Mouse (Mus musculus): ENCODE data around the gene Dgkz. TPM values are rescaled to one million over a fixed set of nuclear protein-coding genes. Genes with fewer than 3 reads are reported as not detected.

Dgkz gene
- polyA plus RNA-seq, 1 experiment from 2014 or later, result 57.5 TPM

DNA sequence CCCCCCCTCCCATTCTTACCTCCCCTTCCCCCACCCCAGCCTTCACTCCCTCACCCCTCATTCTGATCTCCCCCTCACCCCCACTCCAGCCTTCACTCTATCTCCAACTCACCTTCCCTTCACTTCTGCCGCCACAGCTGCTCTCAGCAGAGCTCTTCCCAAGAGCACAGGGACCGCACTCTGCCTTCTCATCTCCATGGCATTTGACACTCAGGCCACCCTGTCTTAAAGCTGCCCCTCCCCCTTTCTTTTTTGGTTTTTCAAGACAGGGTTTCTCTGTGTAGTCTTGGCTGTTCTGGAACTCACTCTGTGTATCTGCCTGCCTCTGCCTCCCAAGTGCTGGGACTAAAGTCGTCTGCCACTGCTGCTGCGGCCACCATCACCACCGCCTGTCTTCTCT is 5.2 kb upstream of the Dgkz start:
- ATAC-seq (ENCODE audit: low FRiP score, low TSS enrichment), result no peak
- Histone ChIP-seq H3K9me3 (ENCODE audit: control insufficient read depth, low read length) (no peaks in the 10 kb centered on the region), H3K9ac (ENCODE audit: low read depth, low read length) (no peak overlapping the region), H3K4me1 (ENCODE audit: control insufficient read depth, insufficient read depth, low read length) (peaks cover 31% of the 10 kb centered on the region), H3K36me3 (ENCODE audit: control insufficient read depth, insufficient read depth, low read length) (no peaks in the 10 kb centered on the region), H3K4me2 (replicated peaks; ENCODE audit: low read depth, low read length) (no peak overlapping the region), H3K27me3 (ENCODE audit: control insufficient read depth, insufficient read depth, low read length) (peaks cover 15% of the 10 kb centered on the region), H3K27ac (ENCODE audit: low read depth, low read length) (no peak overlapping the region), H3K4me3 (ENCODE audit: low read length) (no peak overlapping the region)
- 54% methylated on average over 5 of the region's 5 CpGs for WGBS

DNA sequence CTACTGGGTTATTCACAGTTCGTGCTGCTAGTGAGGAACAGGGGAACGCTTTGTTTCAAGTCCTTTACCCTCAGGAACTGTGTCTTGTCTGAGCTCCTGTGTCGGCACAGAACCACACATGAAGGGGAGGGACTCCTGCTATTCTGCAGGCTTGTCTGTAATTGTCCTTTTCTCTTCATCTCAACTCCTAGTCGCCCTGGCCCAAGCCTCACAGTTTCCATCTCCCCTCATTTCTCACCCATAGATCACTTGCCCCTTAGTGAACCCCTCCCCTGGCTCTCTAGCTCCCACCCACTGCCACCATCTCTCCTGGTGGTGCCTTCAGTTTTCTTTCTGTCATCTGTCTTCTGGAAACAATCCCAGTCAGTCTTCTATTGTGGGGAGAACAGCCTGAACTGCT is 4.6 kb upstream of the Dgkz start:
- Histone ChIP-seq H3K36me3 (ENCODE audit: control insufficient read depth, insufficient read depth, low read length) (no peaks in the 10 kb centered on the region), H3K9ac (ENCODE audit: low read depth, low read length) (no peak overlapping the region), H3K27ac (ENCODE audit: low read depth, low read length) (no peak overlapping the region), H3K27me3 (ENCODE audit: control insufficient read depth, insufficient read depth, low read length) (peaks cover 21% of the 10 kb centered on the region), H3K4me3 (ENCODE audit: low read length) (no peak overlapping the region), H3K4me1 (ENCODE audit: control insufficient read depth, insufficient read depth, low read length) (peaks cover 32% of the 10 kb centered on the region), H3K4me2 (replicated peaks; ENCODE audit: low read depth, low read length) (no peak overlapping the region), H3K9me3 (ENCODE audit: control insufficient read depth, low read length) (no peaks in the 10 kb centered on the region)
- ATAC-seq (ENCODE audit: low FRiP score, low TSS enrichment), result no peak
- WGBS, result 30% methylated on average over 4 of the region's 4 CpGs

DNA sequence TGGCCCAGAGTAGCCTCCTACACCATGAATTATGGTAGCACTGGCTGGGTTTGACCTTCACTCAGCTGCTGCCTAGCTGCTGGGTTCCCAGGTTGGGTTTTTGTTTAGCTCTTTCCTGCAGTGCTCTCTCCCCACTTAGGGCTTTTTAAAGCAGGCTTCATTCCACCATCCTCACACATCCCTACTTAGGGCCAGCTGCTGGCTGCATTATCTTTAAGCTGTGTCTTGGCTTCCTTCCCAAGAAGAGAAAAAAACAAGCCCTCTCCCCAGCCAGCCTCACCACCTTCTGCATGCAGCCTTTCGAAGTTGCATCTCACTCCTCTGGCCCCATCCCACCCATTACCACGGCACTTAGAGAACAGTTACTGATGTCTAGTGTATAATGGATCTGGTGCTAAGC is 2.9 kb upstream of the Dgkz start:
- Histone ChIP-seq H3K4me1 (ENCODE audit: control insufficient read depth, insufficient read depth, low read length) (peaks cover 21% of the 10 kb centered on the region), H3K4me2 (replicated peaks; ENCODE audit: low read depth, low read length) (no peak overlapping the region), H3K9me3 (ENCODE audit: control insufficient read depth, low read length) (no peaks in the 10 kb centered on the region), H3K9ac (ENCODE audit: low read depth, low read length) (no peak overlapping the region), H3K36me3 (ENCODE audit: control insufficient read depth, insufficient read depth, low read length) (no peaks in the 10 kb centered on the region), H3K27ac (ENCODE audit: low read depth, low read length) (no peak overlapping the region), H3K4me3 (ENCODE audit: low read length) (no peak overlapping the region), H3K27me3 (ENCODE audit: control insufficient read depth, insufficient read depth, low read length) (peaks cover 36% of the 10 kb centered on the region)
- ATAC-seq (ENCODE audit: low FRiP score, low TSS enrichment), result no peak
- 14% methylated on average over 2 of the region's 2 CpGs for WGBS

DNA sequence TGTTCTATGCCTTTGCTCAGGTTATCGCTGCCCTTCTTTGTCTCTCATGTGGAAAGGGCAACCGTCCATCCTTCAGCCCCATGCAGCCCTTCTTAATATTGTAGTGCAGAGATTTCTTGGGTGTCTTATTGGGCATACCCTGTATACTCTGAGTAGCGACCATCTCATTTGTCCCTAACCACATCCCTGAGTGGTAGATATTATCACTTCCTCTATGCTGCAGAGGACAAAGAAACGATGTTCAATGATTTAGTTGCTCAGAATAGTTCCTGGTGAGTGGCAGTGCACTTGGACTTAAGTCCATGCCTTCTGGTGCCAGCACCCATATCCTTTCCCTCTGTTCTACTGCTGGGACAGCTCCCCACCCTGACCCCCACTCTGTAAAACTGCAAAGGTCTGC is 2.3 kb upstream of the Dgkz start:
- no peaks in the 10 kb centered on the region for H3K36me3 ChIP-seq (ENCODE audit: control insufficient read depth, insufficient read depth, low read length)
- no peak for ATAC-seq (ENCODE audit: low FRiP score, low TSS enrichment)
- H3K4me3 ChIP-seq (ENCODE audit: low read length), result no peak overlapping the region
- H3K27me3 ChIP-seq (ENCODE audit: control insufficient read depth, insufficient read depth, low read length), result peaks cover 36% of the 10 kb centered on the region
- WGBS, result 80% methylated on average over 4 of the region's 4 CpGs
- no peak overlapping the region for H3K27ac ChIP-seq (ENCODE audit: low read depth, low read length)
- no peaks in the 10 kb centered on the region for H3K9me3 ChIP-seq (ENCODE audit: control insufficient read depth, low read length)
- H3K9ac ChIP-seq (ENCODE audit: low read depth, low read length), result no peak overlapping the region
- H3K4me1 ChIP-seq (ENCODE audit: control insufficient read depth, insufficient read depth, low read length), result peaks cover 24% of the 10 kb centered on the region
- H3K4me2 ChIP-seq (replicated peaks; ENCODE audit: low read depth, low read length), result no peak overlapping the region

DNA sequence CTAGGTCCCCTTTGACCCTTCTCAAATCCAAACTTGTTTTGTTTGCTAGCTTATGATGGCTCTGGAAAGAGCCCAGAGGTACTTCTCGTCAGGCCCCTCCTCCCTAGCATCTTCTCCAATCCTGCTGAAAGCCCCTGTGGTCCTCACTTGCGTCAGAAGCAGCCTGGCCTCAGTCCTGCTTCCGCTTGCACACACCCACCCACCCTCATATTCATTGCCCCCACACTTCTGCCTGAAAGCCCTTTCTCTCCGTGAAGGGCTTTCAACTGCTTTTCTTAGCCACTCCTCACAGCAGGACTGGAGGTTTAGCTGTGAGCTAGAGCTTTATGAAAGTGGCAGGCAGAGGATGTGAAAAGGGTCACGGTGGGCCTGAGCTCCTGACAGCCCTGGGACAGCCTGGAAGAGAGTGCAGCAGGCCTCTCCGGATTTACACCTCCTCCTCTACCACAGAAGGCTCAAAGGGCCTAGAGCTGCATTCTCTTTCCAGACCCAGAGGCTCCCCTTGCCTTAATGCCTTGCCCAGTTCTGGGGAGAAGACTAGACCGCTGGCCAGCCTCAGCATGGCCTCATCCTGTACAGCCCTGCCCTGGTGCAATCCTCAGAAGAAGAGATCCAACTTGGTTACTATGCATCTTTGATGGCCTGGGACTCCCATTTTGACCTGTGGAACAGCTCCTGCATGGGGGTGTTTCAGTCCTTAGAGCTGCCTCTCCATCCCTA is 2.1 kb downstream of the Dgkz start:
- 48% methylated on average over 7 of the region's 7 CpGs for WGBS
- Histone ChIP-seq H3K9me3 (ENCODE audit: control insufficient read depth, low read length) (no peaks in the 10 kb centered on the region), H3K36me3 (ENCODE audit: control insufficient read depth, insufficient read depth, low read length) (no peaks in the 10 kb centered on the region), H3K9ac (ENCODE audit: low read depth, low read length) (no peak overlapping the region), H3K4me2 (replicated peaks; ENCODE audit: low read depth, low read length) (no peak overlapping the region), H3K4me1 (ENCODE audit: control insufficient read depth, insufficient read depth, low read length) (peaks cover 34% of the 10 kb centered on the region), H3K4me3 (ENCODE audit: low read length) (no peak overlapping the region), H3K27me3 (ENCODE audit: control insufficient read depth, insufficient read depth, low read length) (peaks cover 36% of the 10 kb centered on the region), H3K27ac (ENCODE audit: low read depth, low read length) (no peak overlapping the region)
- no peak for ATAC-seq (ENCODE audit: low FRiP score, low TSS enrichment)

DNA sequence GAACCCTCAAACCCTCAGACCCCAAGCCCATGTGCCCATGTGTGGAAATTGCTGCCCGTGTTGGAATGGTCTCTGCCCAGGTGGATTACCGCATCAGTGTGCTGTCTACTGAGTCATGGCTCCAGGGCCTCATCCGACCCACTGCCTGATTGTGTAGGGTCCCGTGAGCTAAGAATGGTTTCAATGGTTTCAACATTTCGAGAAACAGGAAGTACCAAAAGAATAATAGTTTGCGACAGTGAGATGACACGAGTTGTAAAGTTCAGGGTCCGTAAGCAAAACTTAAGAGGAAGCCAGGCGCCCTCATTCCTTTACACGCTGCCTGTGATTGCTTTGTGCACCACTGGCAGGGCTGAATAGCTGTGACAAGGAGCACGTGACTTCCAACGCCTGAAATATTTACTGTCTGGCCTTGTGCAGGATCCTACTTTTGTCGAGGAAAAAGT is 3.5 kb downstream of the Dgkz start:
- Histone ChIP-seq H3K4me2 (replicated peaks; ENCODE audit: low read depth, low read length) (peak overlapping the region; percentile 3; the same call in 1 of the 2 replicates), H3K36me3 (ENCODE audit: control insufficient read depth, insufficient read depth, low read length) (no peaks in the 10 kb centered on the region), H3K4me3 (ENCODE audit: low read length) (no peak overlapping the region), H3K27me3 (ENCODE audit: control insufficient read depth, insufficient read depth, low read length) (peaks cover 35% of the 10 kb centered on the region), H3K9ac (ENCODE audit: low read depth, low read length) (no peak overlapping the region), H3K4me1 (ENCODE audit: control insufficient read depth, insufficient read depth, low read length) (peaks cover 25% of the 10 kb centered on the region), H3K27ac (ENCODE audit: low read depth, low read length) (peak overlapping the region; percentile 71), H3K9me3 (ENCODE audit: control insufficient read depth, low read length) (no peaks in the 10 kb centered on the region)
- 24% methylated on average over 13 of the region's 13 CpGs for WGBS
- ATAC-seq (ENCODE audit: low FRiP score, low TSS enrichment), result no peak

DNA sequence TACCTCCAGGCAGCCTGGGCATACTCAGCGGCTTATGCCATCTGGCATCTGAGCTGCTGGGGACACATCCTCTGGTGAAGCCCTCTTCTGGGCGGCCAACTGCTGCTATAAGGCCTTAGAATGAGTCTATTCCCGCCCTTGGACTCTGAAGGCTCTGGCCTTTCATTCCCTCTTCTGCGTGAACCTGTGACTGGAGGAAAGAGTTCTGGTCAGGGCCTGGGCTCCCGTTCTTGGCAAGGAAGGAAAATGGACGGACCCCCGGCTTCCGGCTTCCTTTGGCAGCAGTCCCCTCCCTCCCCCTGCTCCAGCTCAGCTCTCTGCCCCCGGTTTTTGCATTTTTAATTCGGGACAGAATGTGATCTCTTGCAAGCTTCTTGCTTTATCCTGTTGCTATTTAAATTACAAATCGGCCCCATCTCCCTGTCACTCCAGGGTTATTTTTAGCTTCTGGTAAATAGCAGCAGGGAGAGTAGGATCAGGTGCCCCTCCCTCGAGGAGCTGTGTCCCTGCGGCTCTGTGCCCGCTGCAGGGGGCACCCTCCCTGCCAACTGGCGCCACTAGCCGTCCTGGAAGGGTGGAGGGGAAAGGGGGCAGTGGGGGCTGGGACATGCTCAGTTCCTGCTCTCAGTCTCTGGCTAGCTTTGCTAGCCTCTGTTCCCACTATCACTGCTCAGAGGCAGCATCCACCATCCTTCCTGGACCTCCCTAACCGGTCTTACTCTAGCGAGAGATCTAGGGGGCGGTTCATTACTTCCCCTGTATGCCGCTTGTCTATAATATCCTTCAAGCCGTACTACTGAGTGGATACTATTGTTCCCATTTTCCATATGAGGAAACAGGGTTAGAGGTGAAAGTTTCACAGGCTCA is 4.2 kb downstream of the Dgkz start:
- peaks cover 25% of the 10 kb centered on the region for H3K4me1 ChIP-seq (ENCODE audit: control insufficient read depth, insufficient read depth, low read length)

DNA sequence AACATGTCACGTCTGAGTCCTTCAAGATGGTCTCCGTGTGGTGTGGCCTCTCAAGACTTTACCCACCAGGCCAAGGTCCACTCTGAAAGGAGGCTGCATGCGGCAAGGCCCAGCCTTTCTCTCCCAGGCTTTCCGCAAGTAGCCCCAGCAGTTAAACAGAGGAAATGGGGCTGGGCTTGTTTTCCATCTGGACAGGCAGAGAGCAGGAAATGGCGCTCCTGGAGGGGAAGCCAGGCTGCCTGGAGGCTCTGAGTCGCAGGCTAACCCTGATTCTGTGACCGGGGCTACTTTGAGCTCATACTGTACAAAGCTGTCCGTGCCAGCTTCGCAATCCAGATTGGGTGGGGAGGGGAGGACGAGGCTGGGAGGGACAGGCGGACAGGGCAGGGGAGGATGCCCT is 7.7 kb downstream of the Dgkz start:
- 54% methylated on average over 11 of the region's 11 CpGs for WGBS
- Histone ChIP-seq H3K4me2 (replicated peaks; ENCODE audit: low read depth, low read length) (no peak overlapping the region), H3K4me1 (ENCODE audit: control insufficient read depth, insufficient read depth, low read length) (peaks cover 24% of the 10 kb centered on the region), H3K27me3 (ENCODE audit: control insufficient read depth, insufficient read depth, low read length) (no peaks in the 10 kb centered on the region; the same call in 1 of the 2 replicates), H3K9ac (ENCODE audit: low read depth, low read length) (no peak overlapping the region), H3K9me3 (ENCODE audit: control insufficient read depth, low read length) (no peaks in the 10 kb centered on the region), H3K36me3 (ENCODE audit: control insufficient read depth, insufficient read depth, low read length) (no peaks in the 10 kb centered on the region), H3K4me3 (ENCODE audit: low read length) (no peak overlapping the region), H3K27ac (ENCODE audit: low read depth, low read length) (peak overlapping the region; percentile 74; the same call in 1 of the 2 replicates)
- no peak for ATAC-seq (ENCODE audit: low FRiP score, low TSS enrichment)

More for the DNA sequence above, 4.2 kb downstream of the Dgkz start:
- H3K4me2 ChIP-seq (replicated peaks; ENCODE audit: low read depth, low read length), result 0 out of 2 replicates have a peak overlapping the region, but pooled peaks have one; percentile 25
- WGBS, result 22% methylated on average over 21 of the region's 21 CpGs
- H3K27me3 ChIP-seq (ENCODE audit: control insufficient read depth, insufficient read depth, low read length), result peaks cover 28% of the 10 kb centered on the region
- H3K9ac ChIP-seq (ENCODE audit: low read depth, low read length), result no peak overlapping the region
- H3K27ac ChIP-seq (ENCODE audit: low read depth, low read length), result peak overlapping the region; percentile 71
- no peak overlapping the region for H3K4me3 ChIP-seq (ENCODE audit: low read length)
- no peaks in the 10 kb centered on the region for H3K36me3 ChIP-seq (ENCODE audit: control insufficient read depth, insufficient read depth, low read length)
- no peaks in the 10 kb centered on the region for H3K9me3 ChIP-seq (ENCODE audit: control insufficient read depth, low read length)
- peak; percentile 34; the same call in 1 of the 2 replicates for ATAC-seq (ENCODE audit: low FRiP score, low TSS enrichment)

DNA sequence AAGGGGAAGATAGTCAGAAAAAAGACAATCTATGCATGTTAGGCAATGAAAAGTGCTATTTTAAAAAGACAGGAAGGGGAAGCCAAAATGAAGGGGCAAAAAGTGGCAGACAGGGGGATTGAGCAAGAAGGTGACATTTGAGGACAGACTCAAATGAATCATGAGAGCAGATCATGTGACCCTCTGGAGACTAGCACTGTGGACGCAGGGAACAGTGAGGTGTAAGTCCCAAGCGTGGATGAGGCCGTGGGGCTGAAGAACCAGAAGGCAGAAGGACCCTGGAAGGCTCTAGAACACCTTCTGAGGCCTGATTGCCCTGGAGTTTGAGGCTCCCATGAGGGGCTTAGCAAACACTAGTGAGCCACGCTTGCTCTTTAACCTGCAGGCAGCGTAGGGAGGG is 9.3 kb downstream of the Dgkz start:
- Histone ChIP-seq H3K4me1 (ENCODE audit: control insufficient read depth, insufficient read depth, low read length) (peaks cover 26% of the 10 kb centered on the region), H3K9ac (ENCODE audit: low read depth, low read length) (no peak overlapping the region), H3K9me3 (ENCODE audit: control insufficient read depth, low read length) (no peaks in the 10 kb centered on the region), H3K36me3 (ENCODE audit: control insufficient read depth, insufficient read depth, low read length) (no peaks in the 10 kb centered on the region; the same call in 1 of the 2 replicates), H3K4me3 (ENCODE audit: low read length) (no peak overlapping the region), H3K27ac (ENCODE audit: low read depth, low read length) (no peak overlapping the region), H3K27me3 (ENCODE audit: control insufficient read depth, insufficient read depth, low read length) (no peaks in the 10 kb centered on the region; the same call in 1 of the 2 replicates), H3K4me2 (replicated peaks; ENCODE audit: low read depth, low read length) (no peak overlapping the region)
- ATAC-seq (ENCODE audit: low FRiP score, low TSS enrichment), result no peak
- WGBS, result 85% methylated on average over 5 of the region's 5 CpGs

All from kidney, embryonic 14.5 days (tissue).